Mouse (Mus musculus) hindbrain, embryonic 16.5 days (tissue): ENCODE measurements at regions not wholly inside any gene's neighbourhood (a gene's known extent, or its start where the extent isn't known, plus 50 kb on each side); places are given as distances from the start of the nearest gene placed in this dataset.

ENCODE experiments used
- ATAC-seq: fragments of 200-750 bp; cut with Nextera tagmentation; 2 replicates; pipeline ENCODE4 v1.8.0; 2017; ENCODE audit warnings: moderate TSS enrichment, moderate library complexity
- H3K27ac ChIP-seq: fragments of 300-500 bp; sonication (generic); 2 replicates; pipeline ENCODE4 v1.5.1; 2014; ENCODE audit warnings: low read depth, mild to moderate bottlenecking, control low read depth, low read length, moderate library complexity
- H3K27me3 ChIP-seq: fragments of 300-500 bp; sonication (generic); replicated peaks from 2 replicates; pipeline ENCODE4 v1.6.1; 2014; ENCODE audit warnings: low read length; ENCODE audit not compliant: control insufficient read depth, insufficient read depth
- H3K36me3 ChIP-seq: fragments of 300-500 bp; sonication (generic); 2 replicates; pipeline ENCODE4 v1.6.1; 2014; ENCODE audit warnings: mild to moderate bottlenecking, low read length, moderate library complexity, mixed read lengths; ENCODE audit not compliant: control insufficient read depth, insufficient read depth
- H3K4me1 ChIP-seq: fragments of 300-500 bp; sonication (generic); 2 replicates; pipeline ENCODE4 v1.6.1; 2014; ENCODE audit warnings: low read depth, low read length; ENCODE audit not compliant: control insufficient read depth, insufficient read depth
- H3K4me2 ChIP-seq: fragments of 300-500 bp; sonication (generic); 2 replicates; pipeline ENCODE4 v1.6.1; 2014; ENCODE audit warnings: mild to moderate bottlenecking, low read length, control low read depth, moderate library complexity
- H3K4me3 ChIP-seq: fragments of 300-500 bp; sonication (generic); 2 replicates; pipeline ENCODE4 v1.5.1; 2014; ENCODE audit warnings: mild to moderate bottlenecking, low read length, control low read depth, moderate library complexity
- H3K9ac ChIP-seq: fragments of 300-500 bp; sonication (generic); 2 replicates; pipeline ENCODE4 v1.6.1; 2014; ENCODE audit warnings: low read depth, mild to moderate bottlenecking, control low read depth, low read length, moderate library complexity
- H3K9me3 ChIP-seq: fragments of 300-500 bp; sonication (generic); 2 replicates; pipeline ENCODE4 v1.6.1; 2014; ENCODE audit warnings: mild to moderate bottlenecking, low read length, moderate library complexity; ENCODE audit not compliant: control insufficient read depth
- WGBS: fragments of 180-500 bp; shearing (Covaris S2); extraction: QIAGEN DNeasy Blood & Tissue Kit; methylation state at CpG from one replicate; pipeline ENCODE4 v1.1.7; 2014; 5-methylcytosine and 5-hydroxymethylcytosine counted together

GRCm38 (mm10) chr17:4113021-4113420, 417.0 kb upstream of the Nox3 start:
- no peak overlapping the region for H3K4me2 ChIP-seq
- ATAC-seq: no peak
- 80% methylated on average over 4 of the region's 4 CpGs for WGBS

GRCm38 (mm10) chr17:4116476-4116875, 420.4 kb upstream of the Nox3 start:
- Histone ChIP-seq H3K9me3 (no peaks in the 10 kb centered on the region), H3K27me3 (no peaks in the 10 kb centered on the region), H3K27ac (no peak overlapping the region), H3K4me1 (no peaks in the 10 kb centered on the region), H3K36me3 (no peaks in the 10 kb centered on the region), H3K4me3 (no peak overlapping the region), H3K9ac (no peak overlapping the region), H3K4me2 (no peak overlapping the region)
- 84% methylated on average over 3 of the region's 3 CpGs for WGBS
- ATAC-seq: no peak

More at GRCm38 (mm10) chr17:4113021-4113420, 417.0 kb upstream of the Nox3 start:
- no peak overlapping the region for H3K4me3 ChIP-seq
- H3K27ac ChIP-seq: no peak overlapping the region
- H3K27me3 ChIP-seq: no peaks in the 10 kb centered on the region
- H3K36me3 ChIP-seq: no peaks in the 10 kb centered on the region
- H3K9me3 ChIP-seq: no peaks in the 10 kb centered on the region
- H3K9ac ChIP-seq: no peak overlapping the region
- H3K4me1 ChIP-seq: no peaks in the 10 kb centered on the region

- Histone ChIP-seq H3K27ac (no peak overlapping the region), H3K27me3 (no peaks in the 10 kb centered on the region), H3K36me3 (no peaks in the 10 kb centered on the region), H3K9me3 (no peaks in the 10 kb centered on the region), H3K4me1 (no peaks in the 10 kb centered on the region), H3K9ac (no peak overlapping the region), H3K4me3 (no peak overlapping the region), H3K4me2 (no peak overlapping the region)
- ATAC-seq: no peak
- WGBS: 55% methylated on average over 3 of the region's 3 CpGs
These were observed 437.6 kb upstream of the Nox3 start for GRCm38 (mm10) chr17:4133678-4134077.

GRCm38 (mm10) chr17:4163502-4163901, 467.4 kb upstream of the Nox3 start:
- Histone ChIP-seq H3K36me3 (no peaks in the 10 kb centered on the region), H3K4me1 (no peaks in the 10 kb centered on the region), H3K9ac (no peak overlapping the region), H3K27ac (no peak overlapping the region), H3K27me3 (no peaks in the 10 kb centered on the region), H3K9me3 (no peaks in the 10 kb centered on the region), H3K4me2 (no peak overlapping the region), H3K4me3 (no peak overlapping the region)
- ATAC-seq: no peak
- WGBS: 87% methylated on average over 2 of the region's 2 CpGs

DNA sequence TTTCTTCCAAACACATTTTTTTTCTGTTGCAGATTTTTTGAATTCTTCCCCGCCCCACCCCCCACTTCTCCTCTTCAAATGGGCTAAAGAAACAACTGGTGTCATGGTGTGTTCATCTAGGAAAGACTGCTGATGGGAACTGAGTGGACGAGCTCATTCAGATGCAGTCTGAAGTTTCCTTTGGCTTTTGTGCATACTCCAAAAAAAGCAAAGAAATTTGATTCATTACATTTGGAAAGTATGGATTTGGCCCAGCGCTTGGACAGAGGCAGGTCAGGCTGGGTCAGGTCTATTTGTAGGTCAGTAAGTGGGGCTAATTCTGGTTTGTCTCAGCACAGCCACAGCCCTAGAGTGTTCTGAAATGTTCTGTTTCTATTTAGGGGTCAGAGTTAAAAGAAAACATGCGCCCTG, 477.9 kb upstream of the Nox3 start:
- Histone ChIP-seq H3K4me3 (no peak overlapping the region), H3K36me3 (no peaks in the 10 kb centered on the region), H3K4me2 (no peak overlapping the region), H3K9me3 (no peaks in the 10 kb centered on the region), H3K27me3 (no peaks in the 10 kb centered on the region), H3K27ac (no peak overlapping the region), H3K9ac (no peak overlapping the region), H3K4me1 (no peaks in the 10 kb centered on the region)
- WGBS: 61% methylated on average over 4 of the region's 4 CpGs
- ATAC-seq: no peak

- no peak overlapping the region for H3K4me3 ChIP-seq
- no peaks in the 10 kb centered on the region for H3K27me3 ChIP-seq
- no peak overlapping the region for H3K9ac ChIP-seq
- WGBS: 54% methylated on average over 9 of the region's 9 CpGs
- no peaks in the 10 kb centered on the region for H3K4me1 ChIP-seq
- no peaks in the 10 kb centered on the region for H3K36me3 ChIP-seq
- no peak overlapping the region for H3K4me2 ChIP-seq
- ATAC-seq: no peak
- H3K27ac ChIP-seq: no peak overlapping the region
- no peaks in the 10 kb centered on the region for H3K9me3 ChIP-seq
These were observed 478.9 kb upstream of the Nox3 start for GRCm38 (mm10) chr17:4175006-4175405.

- no peaks in the 10 kb centered on the region for H3K36me3 ChIP-seq
- H3K9me3 ChIP-seq: no peaks in the 10 kb centered on the region
- H3K4me2 ChIP-seq: no peak overlapping the region
- no peak overlapping the region for H3K27ac ChIP-seq
- no peak for ATAC-seq
- no peaks in the 10 kb centered on the region for H3K4me1 ChIP-seq
- H3K4me3 ChIP-seq: no peak overlapping the region
- H3K9ac ChIP-seq: no peak overlapping the region
- no peaks in the 10 kb centered on the region for H3K27me3 ChIP-seq
- WGBS: 94% methylated on average over 2 of the region's 3 CpGs
These were observed 480.5 kb upstream of the Nox3 start for GRCm38 (mm10) chr17:4176524-4176923.

DNA sequence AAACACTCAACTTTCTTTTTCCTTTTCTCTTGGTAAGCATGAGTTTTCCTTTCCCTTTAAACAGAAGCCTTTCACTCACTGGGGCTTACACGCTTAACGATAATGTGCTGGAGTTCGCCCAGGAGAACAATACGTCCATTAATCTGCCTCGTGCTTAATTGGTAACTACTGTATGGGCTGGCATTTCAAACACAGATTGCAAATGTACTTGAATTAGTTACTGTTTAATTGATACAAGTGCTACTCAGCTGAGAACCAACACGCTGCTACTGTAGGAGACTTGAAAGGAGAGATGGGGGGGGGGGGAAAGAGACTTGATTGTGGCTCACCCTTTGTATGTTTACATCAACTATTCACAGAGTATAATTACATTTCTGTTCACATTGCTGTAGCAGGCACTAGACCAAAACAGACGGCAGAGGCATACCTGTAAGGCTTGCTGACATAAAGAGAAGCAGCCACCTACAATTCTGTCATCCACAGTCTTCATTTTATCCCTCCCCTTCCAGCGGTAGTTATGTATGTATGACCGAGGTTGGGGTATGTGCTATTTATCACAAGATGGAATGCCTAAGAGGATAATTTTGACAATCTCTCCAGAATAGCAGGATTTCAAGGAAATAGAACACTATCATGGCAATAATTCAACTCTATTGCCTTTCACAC, 481.6 kb upstream of the Nox3 start:
- Histone ChIP-seq H3K4me1 (no peaks in the 10 kb centered on the region), H3K4me3 (no peak overlapping the region), H3K9me3 (no peaks in the 10 kb centered on the region), H3K27ac (no peak overlapping the region), H3K9ac (no peak overlapping the region), H3K27me3 (no peaks in the 10 kb centered on the region), H3K36me3 (no peaks in the 10 kb centered on the region), H3K4me2 (no peak overlapping the region)
- 28% methylated on average over 9 of the region's 9 CpGs for WGBS
- ATAC-seq: peak; percentile 27; the same call in 1 of the 2 replicates

- ATAC-seq: no peak
- Histone ChIP-seq H3K9me3 (no peaks in the 10 kb centered on the region), H3K9ac (no peak overlapping the region), H3K27ac (no peak overlapping the region), H3K36me3 (no peaks in the 10 kb centered on the region), H3K4me3 (no peak overlapping the region), H3K4me1 (no peaks in the 10 kb centered on the region), H3K4me2 (no peak overlapping the region), H3K27me3 (no peaks in the 10 kb centered on the region)
- WGBS: 38% methylated on average over 1 of the region's 1 CpGs
These were observed 483.2 kb upstream of the Nox3 start for GRCm38 (mm10) chr17:4179271-4179670.

GRCm38 (mm10) chr17:4182106-4182505, 486.0 kb upstream of the Nox3 start:
- Histone ChIP-seq H3K27ac (no peak overlapping the region), H3K27me3 (no peaks in the 10 kb centered on the region), H3K4me3 (no peak overlapping the region), H3K36me3 (no peaks in the 10 kb centered on the region), H3K9ac (no peak overlapping the region), H3K4me1 (no peaks in the 10 kb centered on the region), H3K9me3 (no peaks in the 10 kb centered on the region), H3K4me2 (no peak overlapping the region)
- WGBS: 96% methylated on average over 1 of the region's 1 CpGs
- ATAC-seq: no peak
